Mouse (Mus musculus) testis, adult 2 months (tissue): Measurements from ENCODE around the gene Dedd2.

ENCODE experiments used
- CTCF ChIP-seq: fragments of 200-500 bp; IDR thresholded peaks from 2 replicates; pipeline ENCODE4 v1.5.1; 2012; ENCODE audit warnings: low read depth, mild to moderate bottlenecking, inconsistent platforms, low read length, moderate library complexity; ENCODE audit not compliant: control insufficient read depth, insufficient read depth, insufficient replicate concordance
- POLR2A ChIP-seq: fragments of 200-500 bp; IDR thresholded peaks from 2 replicates; pipeline ENCODE4 v1.6.1; 2012; ENCODE audit warnings: low read depth, mild to moderate bottlenecking, inconsistent platforms, low read length, moderate library complexity; ENCODE audit not compliant: control insufficient read depth

- TF ChIP-seq POLR2A (no peak), CTCF (no peak)
Observed at GRCm38 (mm10) chr7:25210482-25210881, 9.9 kb downstream of the Dedd2 start.
